Comparison of ENCODE assay signal across 9 mouse cellular contexts in the genomic region with DNA sequence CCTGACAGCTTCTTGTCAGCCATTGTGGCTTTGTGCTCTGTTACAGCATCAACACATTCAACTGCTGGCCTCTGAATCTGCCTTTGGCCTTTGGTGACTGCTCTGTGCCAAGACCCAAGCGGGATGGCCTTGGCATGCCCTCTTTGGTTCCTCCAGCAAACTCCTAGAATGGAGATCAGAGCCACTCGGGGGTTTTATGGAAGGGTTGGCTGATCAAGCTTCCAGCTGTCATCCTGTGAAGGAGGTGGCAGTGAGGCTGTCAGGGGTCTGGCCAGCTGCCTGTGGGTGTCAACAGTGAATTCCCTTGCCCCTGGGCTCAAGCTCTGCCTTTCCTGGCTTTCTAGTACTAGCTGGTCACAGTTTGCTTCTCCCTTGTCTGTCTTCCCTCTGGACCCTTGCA.
A peak's percentile ranks its signal among the peaks of the same experiment; 100 is the strongest.
DNase-seq lines count a peak whose midpoint lies in the region; ATAC-seq lines count a peak whose summit lies in the region.
"Had no signal": no experiment of that assay in that cellular context is flagged by ENCODE, and none has a peak within 500 bp of the region (broad histone marks: within the 10 kb centered on the region; RNA-seq: fewer than 3 reads in every experiment).

No protein-coding gene starts in this region.

- no peak for ATAC-seq in hindbrain, embryonic 11.5 days (ENCODE audit: low FRiP score)
- ATAC-seq in embryonic facial prominence, embryonic 12.5 days (ENCODE audit: insufficient number of reproducible peaks, insufficient read depth, low FRiP score, low TSS enrichment), result no peak
- ATAC-seq in heart, embryonic 13.5 days (ENCODE audit: extremely low read depth, insufficient number of reproducible peaks, low FRiP score, low TSS enrichment), result no peak

- peak overlapping the region; percentile 24; the same call in 1 of the 2 replicates for H3K27ac ChIP-seq in hindbrain, embryonic 10.5 days
- H3K27ac ChIP-seq in hindbrain, embryonic 11.5 days (ENCODE audit: low read depth, low read length), result no peak overlapping the region
- H3K27ac ChIP-seq in embryonic facial prominence, embryonic 12.5 days, result peak overlapping the region; percentile 30; the same call in 1 of the 2 replicates
- peak overlapping the region; percentile 75 for H3K27ac ChIP-seq in heart, embryonic 13.5 days (replicated peaks)
- H3K27ac ChIP-seq: liver, embryonic 15.5 days had no signal

- H3K27me3 ChIP-seq in hindbrain, embryonic 10.5 days (ENCODE audit: insufficient read depth, poor library complexity, severe bottlenecking), result 0 out of 2 replicates have a peak, but pooled peaks cover 3% of the 10 kb centered on the region
- no peaks in the 10 kb centered on the region for H3K27me3 ChIP-seq in hindbrain, embryonic 11.5 days (ENCODE audit: control insufficient read depth, insufficient read depth, low read length)
- H3K27me3 ChIP-seq in embryonic facial prominence, embryonic 12.5 days, result no peaks in the 10 kb centered on the region
- no peaks in the 10 kb centered on the region for H3K27me3 ChIP-seq in heart, embryonic 13.5 days (replicated peaks)
- H3K27me3 ChIP-seq: liver, embryonic 15.5 days had no signal

- no peaks in the 10 kb centered on the region for H3K36me3 ChIP-seq in hindbrain, embryonic 10.5 days
- H3K36me3 ChIP-seq in hindbrain, embryonic 11.5 days (ENCODE audit: control insufficient read depth, insufficient read depth, low read length), result no peaks in the 10 kb centered on the region
- no peaks in the 10 kb centered on the region for H3K36me3 ChIP-seq in embryonic facial prominence, embryonic 12.5 days
- no peaks in the 10 kb centered on the region for H3K36me3 ChIP-seq in heart, embryonic 13.5 days
- H3K36me3 ChIP-seq: liver, embryonic 15.5 days had no signal

- no peak overlapping the region for H3K9ac ChIP-seq in hindbrain, embryonic 11.5 days (ENCODE audit: low read depth, low read length)
- H3K9ac ChIP-seq in embryonic facial prominence, embryonic 12.5 days, result no peak overlapping the region
- no peak overlapping the region for H3K9ac ChIP-seq in heart, embryonic 13.5 days
- H3K9ac ChIP-seq: liver, embryonic 15.5 days had no signal

- 67% methylated on average over 2 of the region's 2 CpGs for WGBS in hindbrain, embryonic 10.5 days
- WGBS in hindbrain, embryonic 11.5 days, result 59% methylated on average over 2 of the region's 2 CpGs
- 67% methylated on average over 2 of the region's 2 CpGs for WGBS in embryonic facial prominence, embryonic 12.5 days
- 28% methylated on average over 2 of the region's 2 CpGs for WGBS in heart, embryonic 13.5 days

- H3K9me3 ChIP-seq in hindbrain, embryonic 10.5 days, result no peaks in the 10 kb centered on the region
- no peaks in the 10 kb centered on the region for H3K9me3 ChIP-seq in hindbrain, embryonic 11.5 days (ENCODE audit: control insufficient read depth, low read length)
- H3K9me3 ChIP-seq in embryonic facial prominence, embryonic 12.5 days, result no peaks in the 10 kb centered on the region
- no peaks in the 10 kb centered on the region for H3K9me3 ChIP-seq in heart, embryonic 13.5 days
- H3K9me3 ChIP-seq: liver, embryonic 15.5 days had no signal

- H3K4me1 ChIP-seq in hindbrain, embryonic 10.5 days (replicated peaks), result peaks cover 36% of the 10 kb centered on the region
- 0 out of 2 replicates have a peak, but pooled peaks cover 3% of the 10 kb centered on the region for H3K4me1 ChIP-seq in hindbrain, embryonic 11.5 days (replicated peaks; ENCODE audit: control insufficient read depth, insufficient read depth, low read length)
- H3K4me1 ChIP-seq in embryonic facial prominence, embryonic 12.5 days, result peaks cover 22% of the 10 kb centered on the region
- peaks cover 57% of the 10 kb centered on the region for H3K4me1 ChIP-seq in heart, embryonic 13.5 days
- H3K4me1 ChIP-seq: liver, embryonic 15.5 days had no signal

- no peak overlapping the region for H3K4me2 ChIP-seq in hindbrain, embryonic 11.5 days (replicated peaks; ENCODE audit: low read depth, low read length)
- no peak overlapping the region for H3K4me2 ChIP-seq in embryonic facial prominence, embryonic 12.5 days (replicated peaks)
- no peak overlapping the region for H3K4me2 ChIP-seq in heart, embryonic 13.5 days
- H3K4me2 ChIP-seq: liver, embryonic 15.5 days had no signal

- H3K4me3 ChIP-seq in hindbrain, embryonic 10.5 days, result no peak overlapping the region
- H3K4me3 ChIP-seq in hindbrain, embryonic 11.5 days (ENCODE audit: low read depth, low read length), result no peak overlapping the region
- no peak overlapping the region for H3K4me3 ChIP-seq in embryonic facial prominence, embryonic 12.5 days
- H3K4me3 ChIP-seq in heart, embryonic 13.5 days, result no peak overlapping the region
- H3K4me3 ChIP-seq: liver, embryonic 15.5 days had no signal

- DNase-seq in hindbrain, embryonic 10.5 days (ENCODE audit: low spot score), result no peak
- no peak for DNase-seq in hindbrain, embryonic 11.5 days (ENCODE audit: low spot score)
- peak; percentile 67 for DNase-seq in lung, postnatal 14 days
- DNase-seq in kidney, postnatal 36 days, result no peak
- no peak for DNase-seq in retina, embryonic 14.5 days (ENCODE audit: low spot score)
- DNase-seq: layer of hippocampus, adult 9-11 months had no signal
